ENCODE assay signal across 15 mouse cellular contexts in the genomic region with DNA sequence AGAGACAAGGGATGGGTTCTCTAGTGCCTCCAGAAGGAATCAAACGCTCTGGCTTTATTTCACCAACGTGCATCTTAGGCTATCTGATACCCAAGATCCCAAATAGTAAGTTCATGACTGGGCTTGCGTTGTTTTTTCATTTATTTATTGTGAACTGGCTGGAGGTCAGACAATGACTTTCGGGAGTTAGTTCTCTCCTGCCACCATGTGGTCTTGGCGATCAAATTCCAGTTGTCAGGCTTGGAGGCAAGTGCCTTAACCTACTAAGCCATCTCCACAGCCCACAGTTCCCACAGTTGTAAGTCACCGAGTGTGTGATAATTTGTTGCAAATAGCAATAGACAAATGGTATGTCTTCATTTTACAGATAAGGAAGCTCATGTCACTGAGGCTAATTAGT. TPM values are rescaled to one million over a fixed set of nuclear protein-coding genes. Genes with fewer than 3 reads are reported as not detected.
DNase-seq lines count a peak whose midpoint lies in the region; ATAC-seq and TF ChIP-seq lines count a peak whose summit lies in the region.
"Had no signal": no experiment of that assay in that cellular context is flagged by ENCODE, and none has a peak within 500 bp of the region (broad histone marks: within the 10 kb centered on the region; RNA-seq: fewer than 3 reads in every experiment).

No protein-coding gene starts in this region.

- H3K27me3 ChIP-seq in lung, embryonic 14.5 days (ENCODE audit: insufficient read depth, low read length) = no peaks in the 10 kb centered on the region
- H3K27me3 ChIP-seq: lung, embryonic 15.5 days had no signal

- no peak for ATAC-seq in lung, embryonic 14.5 days (ENCODE audit: insufficient read depth)
- no peak for ATAC-seq in granulocyte monocyte progenitor cell, adult 5-6 weeks (replicated peaks; ENCODE audit: poor library complexity, severe bottlenecking)
- ATAC-seq: activated CD4-positive, CD25-positive, alpha-beta regulatory T cell, adult 4 months; hindbrain, embryonic 16.5 days had no signal

- 74% methylated on average over 6 of the region's 6 CpGs for WGBS in lung, embryonic 14.5 days

- TF ChIP-seq CTCF in lung, embryonic 14.5 days (IDR thresholded peaks at IDR 0.05; ENCODE audit: low read depth) = no peak

- intact Hi-C loops in heart, postnatal 10 days (cut with DNase I) = loop anchor here (5.0 kb wide), 1 partner anchor 988 kb away; no protein-coding TSS in a partner anchor

- H3K36me3 ChIP-seq in lung, embryonic 14.5 days (ENCODE audit: insufficient read depth) = peaks cover 16% of the 10 kb centered on the region; the same call in 1 of the 2 replicates

- H3K9ac ChIP-seq in lung, embryonic 14.5 days = no peak overlapping the region
- H3K9ac ChIP-seq: lung, embryonic 15.5 days had no signal

- no peak overlapping the region for H3K27ac ChIP-seq in lung, embryonic 14.5 days (ENCODE audit: low read depth)
- H3K27ac ChIP-seq: lung, embryonic 15.5 days had no signal

- DNase-seq in heart, postnatal 10 days = peak; percentile 21 to 39
- no peak for DNase-seq in heart, adult 8-10 months (ENCODE audit: low spot score)
- peak; percentile 5 for DNase-seq in lung, embryonic 14.5 days
- DNase-seq in lung, postnatal 25 days (ENCODE audit: low spot score) = no peak
- peak; percentile 32 for DNase-seq in adipocyte (ENCODE audit: low spot score)
- DNase-seq in kidney, postnatal 14 days = peak; percentile 43
- no peak for DNase-seq in urinary bladder, postnatal 10 days (ENCODE audit: low spot score)
- DNase-seq: cerebellum, adult 9-11 months; gastrocnemius, postnatal 36 days; right cerebral cortex, postnatal 14 days had no signal

- no peak overlapping the region for H3K4me2 ChIP-seq in lung, embryonic 14.5 days
- H3K4me2 ChIP-seq: lung, embryonic 15.5 days had no signal

- no peaks in the 10 kb centered on the region for H3K9me3 ChIP-seq in lung, embryonic 14.5 days (ENCODE audit: low read depth, low read length)
- H3K9me3 ChIP-seq: lung, embryonic 15.5 days had no signal

- no peaks in the 10 kb centered on the region for H3K4me1 ChIP-seq in lung, embryonic 14.5 days (ENCODE audit: insufficient read depth)
- H3K4me1 ChIP-seq: lung, embryonic 15.5 days had no signal

- H3K4me3 ChIP-seq in lung, embryonic 14.5 days (ENCODE audit: low read depth, low read length) = no peak overlapping the region
- H3K4me3 ChIP-seq: lung, embryonic 15.5 days; myocyte had no signal

RNA-seq across cellular contexts. Expression of a gene that starts 30.4 kb away (rescaled TPM):
- total RNA-seq in heart, postnatal 10 days (2021) = 10 to 100 TPM; 18.7 to 21.6 TPM
- total RNA-seq in heart, adult 8-10 months (2022) = 10 to 100 TPM; 32.7 to 37.0 (median 35.8) TPM
- polyA plus RNA-seq in lung, embryonic 14.5 days (2014; fragmentation: Nextera tagmentation; extraction: Ambion mirVana) = 15.0 and 17.9 TPM in 2 replicates
- total RNA-seq in granulocyte monocyte progenitor cell, adult 5-6 weeks (2014; fragmentation: Nextera tagmentation) = 17.6 and 30.3 TPM in 2 replicates
- total RNA-seq in granulocyte monocyte progenitor cell, adult 5-6 weeks (2017) = 28.7 and 33.1 TPM in 2 replicates

RNA-seq across cellular contexts. Expression of a gene that starts 45.8 kb away (rescaled TPM):
- 10 to 100 TPM; 23.3 to 25.3 TPM for total RNA-seq in heart, postnatal 10 days (2021)
- 10 to 100 TPM; 16.9 to 20.8 (median 19.0) TPM for total RNA-seq in heart, adult 8-10 months (2022)
- 120 and 126 TPM in 2 replicates for polyA plus RNA-seq in lung, embryonic 14.5 days (2014; fragmentation: Nextera tagmentation; extraction: Ambion mirVana)
- 48.3 and 51.3 TPM in 2 replicates for total RNA-seq in granulocyte monocyte progenitor cell, adult 5-6 weeks (2014; fragmentation: Nextera tagmentation)
- total RNA-seq in granulocyte monocyte progenitor cell, adult 5-6 weeks (2017) = 39.3 and 41.8 TPM in 2 replicates

RNA-seq across cellular contexts. Expression of a gene that starts 45.9 kb away (rescaled TPM):
- 1 to 10 TPM; 6.6 to 8.9 TPM for total RNA-seq in heart, postnatal 10 days (2021)
- total RNA-seq in heart, adult 8-10 months (2022) = 10 to 100 TPM in 1 of 4 experiments, 1 to 10 TPM in 3; 7.7 to 10.3 (median 8.3) TPM
- polyA plus RNA-seq in lung, embryonic 14.5 days (2014; fragmentation: Nextera tagmentation; extraction: Ambion mirVana) = 25.1 and 25.4 TPM in 2 replicates
- total RNA-seq in granulocyte monocyte progenitor cell, adult 5-6 weeks (2014; fragmentation: Nextera tagmentation) = 23.2 and 43.9 TPM in 2 replicates
- 22.8 and 33.6 TPM in 2 replicates for total RNA-seq in granulocyte monocyte progenitor cell, adult 5-6 weeks (2017)

Comparison
In these comparisons a context has a peak if more than half of its experiments do, and no peak if none do; other contexts are left out.
1. DNase-seq: peak in heart, postnatal 10 days (2 of 2), lung, embryonic 14.5 days (single experiment), adipocyte (single experiment) and kidney, postnatal 14 days (single experiment); none in heart, adult 8-10 months (single experiment), lung, postnatal 25 days (single experiment) and urinary bladder, postnatal 10 days (single experiment).